Mouse (Mus musculus) kidney, embryonic 16.5 days (tissue): ENCODE measurements at regions not wholly inside any gene's neighbourhood (a gene's known extent, or its start where the extent isn't known, plus 50 kb on each side); places are given as distances from the start of the nearest gene placed in this dataset.
A peak's percentile ranks its signal among the peaks of the same experiment; 100 is the strongest.
"Not testable (repeated sequence)": the region's sequence is repeated elsewhere in the genome, so short reads cannot be mapped to it uniquely, and the experiment has no call there.

Source experiments
- ATAC-seq: fragments of 200-750 bp; cut with Nextera tagmentation; 2 replicates; pipeline ENCODE4 v1.8.0; 2017; ENCODE audit warnings: moderate TSS enrichment; ENCODE audit not compliant: low FRiP score, low TSS enrichment
- H3K27ac ChIP-seq: fragments of 300-500 bp; sonication (generic); 2 replicates; pipeline ENCODE4 v1.5.1; 2014; ENCODE audit warnings: low read length
- H3K27me3 ChIP-seq: fragments of 300-500 bp; sonication (generic); 2 replicates; pipeline ENCODE4 v1.6.1; 2014; ENCODE audit warnings: low read length, control low read depth, mixed read lengths; ENCODE audit not compliant: insufficient read depth
- H3K36me3 ChIP-seq: fragments of 300-500 bp; sonication (generic); 2 replicates; pipeline ENCODE4 v1.6.1; 2014; ENCODE audit warnings: low read length, control low read depth, mixed read lengths; ENCODE audit not compliant: insufficient read depth
- H3K4me1 ChIP-seq: fragments of 300-500 bp; sonication (generic); 2 replicates; pipeline ENCODE4 v1.6.1; 2014; ENCODE audit warnings: low read length, control low read depth, mixed read lengths; ENCODE audit not compliant: insufficient read depth
- H3K4me2 ChIP-seq: fragments of 300-500 bp; sonication (generic); replicated peaks from 2 replicates; pipeline ENCODE4 v1.6.1; 2014; ENCODE audit warnings: low read depth, low read length
- H3K4me3 ChIP-seq: fragments of 300-500 bp; sonication (generic); 2 replicates; pipeline ENCODE4 v1.5.1; 2014; ENCODE audit warnings: mild to moderate bottlenecking, low read length
- H3K9ac ChIP-seq: fragments of 300-500 bp; sonication (generic); replicated peaks from 2 replicates; pipeline ENCODE4 v1.6.1; 2014; ENCODE audit warnings: low read length
- H3K9me3 ChIP-seq: fragments of 300-500 bp; sonication (generic); 2 replicates; pipeline ENCODE4 v1.6.1; 2016; ENCODE audit warnings: low read length, control low read depth
- WGBS: fragments of 180-500 bp; shearing (Covaris S2); extraction: QIAGEN DNeasy Blood & Tissue Kit; methylation state at CpG from one replicate; pipeline ENCODE4 v1.1.7; 2014; 5-methylcytosine and 5-hydroxymethylcytosine counted together

GRCm38 (mm10) chr1:124409781-124410180 lies 364.4 kb upstream of the Dpp10 start:
- no peaks in the 10 kb centered on the region for H3K27me3 ChIP-seq
- no peak overlapping the region for H3K9ac ChIP-seq
- 78% methylated on average over 3 of the region's 3 CpGs for WGBS
- no peaks in the 10 kb centered on the region for H3K4me1 ChIP-seq
- H3K27ac ChIP-seq = no peak overlapping the region
- no peaks in the 10 kb centered on the region for H3K9me3 ChIP-seq
- H3K4me2 ChIP-seq = no peak overlapping the region
- no peaks in the 10 kb centered on the region for H3K36me3 ChIP-seq
- H3K4me3 ChIP-seq = no peak overlapping the region
- no peak for ATAC-seq

GRCm38 (mm10) chr1:124369604-124370003 lies 324.2 kb upstream of the Dpp10 start:
- no peak for ATAC-seq
- H3K4me2 ChIP-seq = no peak overlapping the region
- no peaks in the 10 kb centered on the region for H3K36me3 ChIP-seq

GRCm38 (mm10) chr1:124348491-124348890 lies 303.1 kb upstream of the Dpp10 start:
- not testable (repeated sequence) for H3K4me3 ChIP-seq, H3K4me1 ChIP-seq, H3K27me3 ChIP-seq, H3K27ac ChIP-seq, ATAC-seq, H3K9ac ChIP-seq, H3K4me2 ChIP-seq, H3K36me3 ChIP-seq, H3K9me3 ChIP-seq
- WGBS = 41% methylated on average over 1 of the region's 1 CpGs

More at GRCm38 (mm10) chr1:124369604-124370003, 324.2 kb upstream of the Dpp10 start:
- H3K9me3 ChIP-seq = no peaks in the 10 kb centered on the region
- no peak overlapping the region for H3K27ac ChIP-seq
- no peaks in the 10 kb centered on the region for H3K4me1 ChIP-seq
- H3K27me3 ChIP-seq = no peaks in the 10 kb centered on the region
- H3K4me3 ChIP-seq = no peak overlapping the region
- H3K9ac ChIP-seq = no peak overlapping the region
- WGBS = 47% methylated on average over 4 of the region's 4 CpGs

GRCm38 (mm10) chr1:124339444-124339843 lies 294.1 kb upstream of the Dpp10 start:
- no peak overlapping the region for H3K4me2 ChIP-seq
- H3K36me3 ChIP-seq = no peaks in the 10 kb centered on the region
- ATAC-seq = no peak
- H3K27ac ChIP-seq = no peak overlapping the region
- H3K9ac ChIP-seq = no peak overlapping the region
- H3K4me1 ChIP-seq = no peaks in the 10 kb centered on the region
- WGBS = 63% methylated on average over 2 of the region's 2 CpGs
- no peak overlapping the region for H3K4me3 ChIP-seq
- H3K9me3 ChIP-seq = no peaks in the 10 kb centered on the region
- H3K27me3 ChIP-seq = no peaks in the 10 kb centered on the region

- no peaks in the 10 kb centered on the region for H3K4me1 ChIP-seq
- H3K9me3 ChIP-seq = no peaks in the 10 kb centered on the region
- no peak overlapping the region for H3K9ac ChIP-seq
- H3K36me3 ChIP-seq = no peaks in the 10 kb centered on the region
- no peak overlapping the region for H3K4me2 ChIP-seq
- ATAC-seq = no peak
- no peak overlapping the region for H3K4me3 ChIP-seq
- no peaks in the 10 kb centered on the region for H3K27me3 ChIP-seq
- no peak overlapping the region for H3K27ac ChIP-seq
Measured at GRCm38 (mm10) chr1:124338648-124339047, 293.3 kb upstream of the Dpp10 start.

GRCm38 (mm10) chr1:124332294-124332693 lies 286.9 kb upstream of the Dpp10 start:
- Histone ChIP-seq H3K9ac (no peak overlapping the region), H3K4me2 (no peak overlapping the region), H3K4me3 (no peak overlapping the region), H3K36me3 (no peaks in the 10 kb centered on the region), H3K27me3 (no peaks in the 10 kb centered on the region), H3K4me1 (no peaks in the 10 kb centered on the region), H3K27ac (no peak overlapping the region), H3K9me3 (no peaks in the 10 kb centered on the region)
- WGBS = 77% methylated on average over 3 of the region's 3 CpGs
- 0 out of 2 replicates have a peak, but pooled peaks have one; percentile 31 for ATAC-seq
